Mouse (Mus musculus) embryo, embryonic 9.5 days (tissue): Measurements from ENCODE around the gene Slc12a7.

Experiments
- DNase-seq: peaks from one replicate; pipeline ENCODE4 v3.0.0-alpha.2; 2017; ENCODE audit errors: extremely low spot score

Gene Slc12a7

DNA sequence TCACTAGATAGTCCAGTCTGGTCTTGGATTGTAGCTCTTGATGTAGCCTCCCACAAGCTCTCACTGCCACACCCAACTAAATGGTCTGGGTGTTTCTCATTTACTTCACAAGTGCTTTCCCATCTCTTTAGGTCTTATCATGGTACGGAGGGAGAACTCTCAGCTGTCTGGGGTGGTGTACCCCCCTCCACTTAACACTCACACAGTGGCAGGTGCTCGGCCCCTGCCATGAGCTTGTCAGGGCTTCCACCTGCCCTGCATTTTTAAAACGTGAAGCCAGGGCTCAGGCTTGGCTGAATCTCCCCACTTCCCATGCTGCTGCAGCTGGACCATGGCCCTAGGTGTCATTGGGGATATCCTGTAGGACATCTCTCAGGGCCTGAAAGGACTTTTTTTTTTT is 86.0 kb downstream of the Slc12a7 start:
- no peak for DNase-seq

DNA sequence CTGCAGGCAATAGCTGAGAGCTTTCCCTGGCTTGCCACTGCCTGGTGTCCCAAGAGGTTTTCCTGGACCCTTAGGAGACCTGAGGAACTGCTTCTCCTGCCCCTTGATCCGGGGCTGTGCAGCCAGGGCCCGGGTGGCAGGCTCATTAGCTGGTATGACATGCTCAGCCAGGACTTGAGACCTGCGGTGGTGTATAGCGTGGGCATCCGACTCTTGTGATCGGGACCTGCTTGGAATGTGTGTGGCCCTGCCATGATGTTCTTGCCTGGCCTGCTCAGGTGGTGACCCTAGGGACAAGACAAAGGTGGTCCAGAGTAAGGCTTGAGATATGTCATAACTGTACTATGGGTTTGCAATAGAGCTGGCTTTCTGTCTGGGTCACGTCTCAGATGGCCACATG is 88.4 kb downstream of the Slc12a7 start:
- DNase-seq = no peak

DNA sequence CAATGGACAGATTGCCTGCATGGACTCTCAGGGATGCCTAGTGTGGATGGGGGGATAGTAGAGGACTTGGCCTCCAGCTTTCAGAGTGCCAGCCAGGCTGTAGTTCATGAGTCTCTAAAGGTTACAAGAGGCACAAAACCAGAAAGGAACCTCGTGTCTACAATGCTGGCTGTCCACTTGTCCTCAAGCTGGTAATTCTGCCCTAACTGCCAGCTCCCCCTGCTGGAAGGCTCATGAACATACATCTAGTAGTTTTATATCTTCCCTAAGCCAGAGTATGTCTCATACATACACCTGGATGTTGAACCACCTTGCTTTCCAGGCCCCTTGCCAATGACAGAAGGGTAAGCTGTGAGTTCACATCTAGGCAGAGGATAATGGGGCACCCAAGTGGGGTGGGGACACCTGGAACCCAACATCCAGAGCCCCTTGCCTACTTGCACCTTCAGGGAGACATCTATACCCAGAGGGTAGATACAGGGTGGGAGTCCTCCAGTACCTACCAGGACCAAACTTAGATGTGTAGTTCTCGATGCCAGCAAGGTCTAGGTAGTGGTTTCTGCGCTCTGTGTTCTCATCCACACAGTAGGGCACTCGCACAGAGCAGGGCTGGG is 89.4 kb downstream of the Slc12a7 start:
- DNase-seq = peak; percentile 45

DNA sequence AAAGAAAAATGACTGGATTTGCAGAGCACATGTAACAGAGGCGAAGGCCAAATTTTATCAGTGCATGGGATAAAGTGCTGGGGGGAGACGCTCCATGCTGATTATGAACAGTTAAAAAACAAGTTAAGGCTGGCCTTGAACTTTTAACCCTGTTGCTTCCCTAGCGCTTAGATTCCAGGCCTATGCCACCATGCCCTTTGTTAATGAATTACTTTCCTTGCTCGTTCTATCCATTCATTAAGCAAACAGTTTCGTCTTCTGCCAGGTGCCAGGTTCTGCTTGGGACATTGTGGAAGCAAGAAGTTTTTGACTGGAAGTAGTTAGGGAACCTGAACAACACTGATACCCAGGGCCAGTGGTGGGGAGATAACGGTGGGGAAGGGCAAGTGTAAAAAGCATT is 90.8 kb downstream of the Slc12a7 start:
- DNase-seq = no peak

DNA sequence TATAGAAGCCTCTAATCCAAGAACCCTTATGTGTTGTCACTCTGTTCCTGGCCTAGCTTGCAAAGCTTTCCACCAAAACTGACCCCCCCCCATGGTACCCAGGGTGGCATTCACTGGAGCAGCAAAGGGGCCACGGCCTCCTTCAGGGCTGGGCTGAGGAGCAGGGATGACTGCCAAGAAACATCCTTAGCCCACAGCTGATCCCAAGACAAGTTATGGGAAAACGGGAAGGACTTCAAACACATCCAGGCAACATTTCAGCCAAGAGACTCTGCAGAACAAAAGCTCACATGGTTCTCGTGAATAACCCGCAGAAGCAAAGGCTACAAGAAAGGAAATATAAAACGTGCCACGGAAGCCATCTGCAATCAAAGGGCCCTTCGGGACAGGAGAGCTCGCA is 94.3 kb downstream of the Slc12a7 start:
- DNase-seq = no peak

DNA sequence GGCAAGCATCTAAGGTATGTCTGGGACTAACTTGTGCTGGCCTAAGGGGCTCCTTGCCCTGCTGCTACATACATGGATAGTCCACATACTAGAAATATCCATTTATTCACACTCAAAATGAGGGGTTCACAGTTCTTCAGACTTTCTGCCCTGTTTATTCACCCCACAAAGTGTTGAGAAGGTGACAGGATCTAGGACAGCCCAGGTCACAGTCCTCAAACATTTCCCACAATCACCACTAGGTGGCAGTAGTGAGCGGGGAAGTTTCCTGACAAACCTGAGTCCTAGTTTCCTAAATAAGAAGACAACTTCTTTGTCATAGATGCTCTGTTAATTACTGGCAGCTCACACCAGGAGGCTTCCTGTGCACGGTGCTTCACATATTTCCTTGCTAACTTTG is 98.6 kb downstream of the Slc12a7 start:
- DNase-seq = peak; percentile 72

DNA sequence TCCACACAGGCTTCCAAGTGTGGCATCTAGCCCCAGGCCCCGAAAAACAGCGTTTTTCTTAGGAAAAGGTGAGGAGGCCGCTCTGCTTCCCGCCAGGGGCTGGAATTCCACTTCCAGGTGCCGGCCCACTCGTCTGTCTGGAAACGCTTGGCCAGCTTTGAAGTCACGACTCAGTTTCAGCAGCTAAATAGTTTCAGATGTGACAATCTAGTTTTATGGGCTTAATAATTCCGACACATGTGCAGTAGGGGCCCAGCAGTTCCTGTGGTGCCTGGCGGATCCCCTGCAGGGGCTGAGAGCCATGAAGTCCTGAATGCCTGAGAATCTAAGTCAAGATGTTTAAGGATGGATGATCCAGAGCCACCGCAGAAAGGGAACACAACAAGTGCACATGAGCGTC is 100.9 kb downstream of the Slc12a7 start:
- peak; percentile 37 for DNase-seq

DNA sequence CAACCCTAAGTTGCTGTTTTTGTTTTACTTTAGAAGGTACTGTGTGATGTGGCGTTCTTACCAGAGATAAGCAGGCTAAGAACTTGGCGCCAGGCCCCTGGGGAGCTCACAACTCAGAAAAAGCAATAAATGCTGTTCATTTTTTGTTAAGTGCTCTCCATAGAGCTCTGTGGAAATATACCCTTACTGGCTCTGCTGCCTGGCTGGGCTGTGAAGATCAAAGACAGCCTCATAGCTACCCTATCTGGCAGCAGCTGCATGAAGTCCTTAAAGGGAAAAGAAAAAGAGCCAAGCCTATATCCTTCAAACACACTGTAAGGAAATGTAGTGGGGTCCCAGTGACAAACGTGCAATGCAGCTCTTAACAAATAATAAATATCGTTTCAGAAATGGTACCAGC is 102.9 kb downstream of the Slc12a7 start:
- no peak for DNase-seq

DNA sequence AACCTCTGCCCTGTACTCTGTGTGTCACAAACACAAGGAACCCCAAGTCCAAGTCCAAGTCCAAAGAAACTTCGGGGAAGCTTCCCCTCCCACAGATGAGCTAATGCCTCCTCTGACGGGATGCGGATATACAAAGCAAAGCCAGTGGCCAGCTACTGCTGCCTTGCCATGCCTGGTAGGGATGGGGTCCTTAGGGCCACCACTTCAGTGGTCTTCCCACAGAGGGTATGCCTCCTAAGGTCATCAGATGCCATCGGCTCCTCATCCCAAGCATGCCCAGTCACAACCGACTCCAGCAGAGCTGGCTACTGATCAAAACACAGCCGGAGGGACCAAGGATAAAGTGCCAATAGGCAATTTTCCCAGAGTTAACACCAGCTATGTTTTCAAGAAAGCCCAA is 103.6 kb downstream of the Slc12a7 start:
- DNase-seq = no peak

DNA sequence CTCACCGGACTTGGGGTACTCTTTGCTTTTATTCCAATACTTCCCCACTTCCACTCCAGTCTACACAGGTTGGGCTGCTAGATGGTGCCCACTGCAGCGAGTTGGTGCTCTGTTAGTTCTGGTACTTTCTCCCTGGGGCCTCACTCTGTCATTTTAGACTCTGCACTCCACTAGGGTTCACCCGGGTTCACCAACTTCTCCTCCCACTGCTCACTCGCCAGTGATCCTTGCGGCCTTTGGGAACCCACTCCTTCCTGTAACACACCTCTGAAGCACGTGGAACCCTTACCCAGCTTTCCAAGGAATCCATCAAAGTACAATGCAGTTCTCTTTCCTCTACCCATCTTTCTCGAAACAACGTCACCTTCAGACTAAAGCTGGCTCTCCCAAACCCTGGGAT is 104.8 kb downstream of the Slc12a7 start:
- DNase-seq = no peak

DNA sequence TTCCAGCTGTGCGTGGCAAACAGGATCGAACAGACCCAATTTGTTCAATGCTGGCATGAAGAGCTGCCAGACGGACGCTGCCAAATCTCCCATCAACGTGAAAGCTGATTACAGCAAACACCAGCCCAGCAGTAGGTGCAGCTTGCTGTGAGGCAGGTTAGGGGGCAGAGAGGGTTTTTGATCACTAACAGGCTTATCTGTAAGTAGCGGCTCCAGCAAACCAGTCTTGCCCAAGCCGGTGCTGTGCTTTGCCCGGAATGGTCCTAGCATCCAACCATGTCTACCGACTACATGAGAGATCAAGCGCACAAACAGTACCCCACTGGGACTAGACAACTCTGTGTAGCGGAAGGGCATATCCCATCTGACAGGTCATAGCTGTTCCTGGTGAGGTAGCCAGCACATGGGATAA is 106.2 kb downstream of the Slc12a7 start:
- no peak for DNase-seq

DNA sequence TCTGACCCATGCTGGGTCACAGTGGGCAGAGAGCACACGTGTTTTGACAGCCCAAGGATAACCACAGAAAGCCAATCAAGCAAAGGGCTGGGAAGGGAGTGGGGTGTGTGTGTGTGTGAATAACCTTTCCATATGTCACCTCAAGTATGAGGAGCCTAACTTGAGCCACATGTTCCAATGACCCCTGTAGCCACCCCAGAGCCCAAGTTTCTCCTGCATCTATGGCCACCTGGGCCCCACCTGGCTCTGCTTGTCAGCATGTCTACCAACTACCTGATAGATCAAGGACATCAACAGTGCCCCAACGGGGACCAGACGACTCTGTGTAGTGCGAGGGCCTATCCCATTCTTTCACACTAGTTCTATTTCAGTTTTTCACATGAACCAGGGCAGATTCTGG is 106.8 kb downstream of the Slc12a7 start:
- DNase-seq = no peak

DNA sequence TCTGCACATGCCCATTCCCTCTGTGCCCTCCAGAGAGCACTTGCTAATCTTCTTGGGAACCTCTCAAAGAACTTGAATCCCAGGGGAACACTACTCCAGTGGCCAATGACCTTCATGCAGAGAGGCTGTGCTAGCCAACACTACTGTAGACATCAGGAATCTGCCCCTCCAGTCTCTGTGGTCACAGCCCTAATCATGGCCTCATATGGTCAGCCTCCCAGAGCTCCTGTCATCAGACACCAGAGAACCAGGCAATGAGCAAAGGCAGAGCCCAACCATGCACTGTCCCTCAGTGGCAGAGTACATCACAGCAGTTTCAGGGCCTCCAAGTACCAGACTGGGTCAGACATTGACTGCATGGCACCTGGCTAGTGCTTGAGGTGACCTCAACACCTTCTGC is 109.8 kb downstream of the Slc12a7 start:
- no peak for DNase-seq

DNA sequence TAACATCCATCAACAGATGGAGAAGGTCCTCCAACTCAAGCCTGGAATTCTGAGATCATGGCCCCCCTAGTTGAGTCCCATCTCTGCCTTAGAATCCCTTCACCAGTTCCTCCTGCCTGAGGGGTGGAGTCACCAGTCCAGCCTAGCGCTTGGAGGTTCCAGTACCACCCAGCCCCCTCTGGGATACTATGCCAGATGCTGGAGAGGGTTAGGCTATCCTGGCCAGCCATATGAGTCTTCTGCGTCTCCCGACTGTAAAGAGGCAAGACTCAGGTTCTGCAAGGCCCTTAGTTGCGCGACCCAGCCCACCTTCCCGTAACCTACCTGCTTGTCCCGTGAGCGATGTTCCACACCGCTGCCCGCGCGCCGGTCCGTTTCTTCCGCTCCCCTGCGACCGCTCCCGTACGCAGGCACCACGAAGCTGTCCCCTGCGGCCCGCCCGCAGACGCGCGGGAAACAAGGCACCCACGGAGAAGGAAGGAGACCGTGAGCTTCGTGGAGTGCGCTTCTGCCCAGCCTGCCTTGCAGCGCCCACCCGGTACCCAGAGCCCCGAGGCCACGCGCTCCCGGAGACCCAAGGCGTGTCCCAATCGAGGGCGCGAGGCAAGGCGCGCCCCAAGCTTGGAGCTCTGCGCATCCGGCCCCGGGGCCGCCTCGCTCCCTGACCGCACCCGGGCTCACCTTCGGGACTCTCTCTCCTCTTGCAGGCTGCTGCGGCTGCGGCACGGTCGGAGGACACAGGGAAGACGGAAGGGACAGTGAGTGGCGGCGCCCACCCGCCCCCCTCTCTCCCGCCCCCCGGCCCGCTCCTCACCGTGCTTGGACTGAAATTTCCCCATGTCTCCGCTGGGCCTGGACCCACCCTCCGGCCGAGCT is 113.9 kb downstream of the Slc12a7 start:
- no peak for DNase-seq

DNA sequence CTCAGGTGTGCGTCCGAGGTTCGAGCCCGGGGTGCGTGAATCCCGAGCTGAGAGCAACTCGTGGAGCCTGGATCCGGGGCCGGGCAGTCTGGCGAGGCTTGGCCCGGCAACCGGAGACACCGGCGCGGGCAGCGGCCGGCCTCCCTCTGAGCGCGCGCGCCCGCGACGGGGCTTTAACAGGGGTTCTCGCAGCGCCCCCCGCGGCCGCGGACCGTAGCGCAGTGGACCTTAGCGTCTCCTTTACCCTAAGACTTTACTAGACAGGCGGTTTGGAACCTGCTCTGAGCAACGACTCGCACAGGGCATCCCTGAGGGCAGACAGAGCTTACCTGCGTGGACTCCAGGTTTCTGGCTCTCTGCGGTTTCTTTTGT is 114.6 kb downstream of the Slc12a7 start, which contains the start of gene Nkd2:
TSS of gene Nkd2 (minus strand) at position 167 of the 372 bp plus-strand sequence.
- peak; percentile 83 for DNase-seq
